Mouse (Mus musculus) liver, embryonic 15.5 days (tissue): ENCODE data around the gene Fam240a. TPM values are rescaled to one million over a fixed set of nuclear protein-coding genes. Genes with fewer than 3 reads are reported as not detected.

Source experiments
- ATAC-seq: fragments of 200-750 bp; cut with Nextera tagmentation; 2 replicates; pipeline ENCODE4 v1.8.0; 2017; ENCODE audit warnings: moderate number of reproducible peaks, mild to moderate bottlenecking, moderate library complexity; ENCODE audit not compliant: insufficient read depth
- H3K27ac ChIP-seq: fragments of 300-500 bp; sonication (generic); replicated peaks from 2 replicates; pipeline ENCODE4 v1.5.1; 2015; ENCODE audit warnings: mild to moderate bottlenecking, inconsistent platforms
- H3K27me3 ChIP-seq: fragments of 300-500 bp; sonication (generic); 2 replicates; pipeline ENCODE4 v1.6.1; 2015; ENCODE audit warnings: mild to moderate bottlenecking, inconsistent platforms
- H3K36me3 ChIP-seq: fragments of 300-500 bp; sonication (generic); replicated peaks from 2 replicates; pipeline ENCODE4 v1.6.1; 2015; ENCODE audit warnings: moderate library complexity, mild to moderate bottlenecking, inconsistent platforms
- H3K4me1 ChIP-seq: fragments of 300-500 bp; sonication (generic); replicated peaks from 2 replicates; pipeline ENCODE4 v1.6.1; 2015; ENCODE audit warnings: inconsistent platforms
- H3K4me2 ChIP-seq: fragments of 300-500 bp; sonication (generic); 2 replicates; pipeline ENCODE4 v1.6.1; 2015; ENCODE audit warnings: moderate library complexity, mild to moderate bottlenecking, inconsistent platforms
- H3K4me3 ChIP-seq: fragments of 300-500 bp; sonication (generic); replicated peaks from 2 replicates; pipeline ENCODE4 v1.5.1; 2015; ENCODE audit warnings: mild to moderate bottlenecking, inconsistent platforms
- H3K9ac ChIP-seq: fragments of 300-500 bp; sonication (generic); 2 replicates; pipeline ENCODE4 v1.6.1; 2015; ENCODE audit warnings: moderate library complexity, mild to moderate bottlenecking, inconsistent platforms
- H3K9me3 ChIP-seq: fragments of 300-500 bp; sonication (generic); replicated peaks from 2 replicates; pipeline ENCODE4 v1.6.1; 2016; ENCODE audit warnings: inconsistent platforms
- WGBS: fragments of 180-500 bp; shearing (Covaris S2); methylation state at CpG from one replicate; pipeline ENCODE4 v1.1.7; 2015; ENCODE audit warnings: mixed read lengths; ENCODE audit not compliant: insufficient replicate concordance; 5-methylcytosine and 5-hydroxymethylcytosine counted together
- microRNA-seq: library from miRNA; unstranded; fragments of <30 nt; microRNA quantifications from one replicate; pipeline ENCODE4, GENCODE M21; 2016
- polyA plus RNA-seq: library from polyadenylated mRNA; unstranded; fragments of >200 nt; fragmentation: Nextera tagmentation; extraction: Ambion mirVana; gene quantifications from 2 replicates; pipeline ENCODE4 v1.2.1, GENCODE M21; 2015

Gene Fam240a
- polyA plus RNA-seq, 1 experiment from 2014 or later = not detected

- Histone ChIP-seq H3K27ac (peak overlapping the region; percentile 55), H3K36me3 (no peaks in the 10 kb centered on the region), H3K4me3 (no peak overlapping the region), H3K4me1 (peaks cover 28% of the 10 kb centered on the region), H3K27me3 (peaks cover 54% of the 10 kb centered on the region), H3K9me3 (no peaks in the 10 kb centered on the region), H3K4me2 (no peak overlapping the region), H3K9ac (no peak overlapping the region)
- WGBS = 39% methylated on average over 6 of the region's 6 CpGs
- peak; percentile 58 for ATAC-seq
These were observed 41.4 kb downstream of the Fam240a start for GRCm38 (mm10) chr9:110875288-110875695.

DNA sequence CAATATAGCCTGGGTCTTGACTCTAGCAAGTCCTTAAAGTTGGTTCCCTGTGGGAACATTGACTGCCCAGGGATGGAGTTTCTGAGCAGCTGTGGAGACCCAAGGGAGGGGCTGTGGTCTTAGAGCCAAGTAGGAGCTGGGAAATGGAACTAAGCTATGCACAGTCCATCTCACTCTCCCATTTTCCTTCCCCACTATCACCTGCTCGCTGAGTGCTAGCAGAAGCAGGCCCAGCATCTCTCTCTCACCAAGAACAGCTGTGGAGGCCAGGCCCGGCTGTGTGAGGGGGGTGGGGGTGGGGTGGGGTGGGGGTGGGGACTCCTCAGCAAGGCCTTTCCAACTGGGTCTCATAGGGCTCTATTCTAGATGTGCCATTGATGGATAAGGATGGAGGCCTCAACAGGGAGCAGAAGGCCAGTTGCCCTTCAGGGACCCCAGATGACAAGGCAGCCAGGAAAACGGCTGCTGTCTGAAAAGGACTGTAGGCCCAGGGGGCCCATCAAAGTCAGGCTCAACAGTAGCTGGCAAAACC is 41.9 kb downstream of the Fam240a start:
- Histone ChIP-seq H3K27ac (peak overlapping the region; percentile 29; the same call in 1 of the 2 replicates), H3K4me1 (peaks cover 28% of the 10 kb centered on the region), H3K4me3 (no peak overlapping the region), H3K9ac (no peak overlapping the region), H3K9me3 (no peaks in the 10 kb centered on the region), H3K4me2 (no peak overlapping the region), H3K27me3 (peaks cover 48% of the 10 kb centered on the region), H3K36me3 (no peaks in the 10 kb centered on the region)
- WGBS = 38% methylated on average over 3 of the region's 3 CpGs
- no peak for ATAC-seq

DNA sequence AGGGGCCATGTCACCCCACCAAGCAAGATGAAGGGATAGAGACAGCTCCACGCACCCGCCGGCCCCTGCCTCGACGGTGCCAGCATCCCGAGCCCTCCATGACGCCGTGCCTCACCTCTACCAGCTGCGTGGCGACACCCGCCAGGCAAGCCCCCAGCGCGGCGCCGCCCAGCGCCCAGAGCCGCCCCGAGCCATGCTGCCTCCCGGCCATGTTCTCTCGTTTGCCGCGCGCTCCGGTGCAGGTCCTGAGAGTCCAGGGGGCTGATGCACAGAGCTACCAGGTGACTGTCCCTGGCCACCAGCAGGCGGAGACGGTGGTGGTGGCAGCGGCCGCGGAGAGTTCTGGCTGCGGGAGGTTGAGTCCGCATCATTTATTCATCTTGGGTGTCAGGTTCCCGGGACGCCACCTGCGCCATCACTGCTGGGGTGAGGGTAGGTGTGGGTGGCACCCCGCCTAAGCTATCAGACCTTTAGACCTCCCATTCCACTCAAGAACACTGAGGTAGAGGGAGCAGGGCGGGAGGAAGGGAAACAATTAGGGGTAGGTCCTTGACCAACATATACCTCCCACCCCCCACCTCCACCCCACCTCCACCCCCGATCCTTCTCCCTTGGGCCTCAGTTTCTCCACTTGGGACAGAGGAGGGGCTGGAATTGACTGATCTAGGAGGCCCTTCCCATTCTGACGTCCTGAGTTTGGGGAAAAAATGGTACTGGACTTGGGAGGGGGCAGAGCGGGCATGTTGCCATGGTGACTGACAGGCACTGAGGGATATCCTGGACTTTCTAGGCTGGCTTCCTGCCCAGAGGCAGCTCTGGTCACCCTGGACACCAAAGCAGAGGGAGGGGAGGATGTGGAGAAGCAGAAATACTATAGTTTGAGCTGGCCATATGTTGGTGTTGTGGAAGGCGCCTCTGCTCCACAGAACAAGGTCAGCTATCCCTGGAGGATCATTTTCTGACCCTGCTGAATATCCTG is 42.7 kb downstream of the Fam240a start:
- Histone ChIP-seq H3K27me3 (peaks cover 41% of the 10 kb centered on the region), H3K9ac (no peak overlapping the region), H3K4me1 (peaks cover 28% of the 10 kb centered on the region), H3K36me3 (no peaks in the 10 kb centered on the region), H3K9me3 (no peaks in the 10 kb centered on the region), H3K4me2 (peak overlapping the region; percentile 35), H3K27ac (no peak overlapping the region), H3K4me3 (no peak overlapping the region)
- 15% methylated on average over 40 of the region's 40 CpGs for WGBS
- ATAC-seq = no peak

GRCm38 (mm10) chr9:110871030-110871429 is 45.6 kb downstream of the Fam240a start:
- WGBS = 8% methylated on average over 7 of the region's 7 CpGs
- ATAC-seq = no peak

More at GRCm38 (mm10) chr9:110871030-110871429, 45.6 kb downstream of the Fam240a start:
- Histone ChIP-seq H3K4me1 (peaks cover 16% of the 10 kb centered on the region; the same call in 1 of the 2 replicates), H3K9ac (no peak overlapping the region), H3K27me3 (peaks cover 29% of the 10 kb centered on the region), H3K4me3 (no peak overlapping the region), H3K36me3 (no peaks in the 10 kb centered on the region), H3K27ac (no peak overlapping the region), H3K4me2 (no peak overlapping the region), H3K9me3 (no peaks in the 10 kb centered on the region)

Small RNA genes lying within 50 kb of the gene (microRNA-seq; reads per million reads assigned to microRNA genes)
- not detected for gene Gm24269

Other genes starting within 250 kb of the Fam240a start
- gene Myl3, start 175.0 kb downstream of the Fam240a start, polyA plus RNA-seq = 2.8 and 3.0 TPM in 2 replicates
- 3.0 and 3.6 TPM in 2 replicates for gene Pth1r, start 169.7 kb downstream of the Fam240a start, polyA plus RNA-seq
- not detected in 2 replicates for gene Prss42, start 118.7 kb downstream of the Fam240a start, polyA plus RNA-seq
- not detected in 2 replicates for gene Prss44, start 102.9 kb downstream of the Fam240a start, polyA plus RNA-seq
- gene Prss43, start 90.2 kb downstream of the Fam240a start, polyA plus RNA-seq = not detected in 2 replicates
- not detected in 2 replicates for gene Prss45, start 82.3 kb downstream of the Fam240a start, polyA plus RNA-seq
- not detected in 2 replicates for gene Prss46, start 72.4 kb downstream of the Fam240a start, polyA plus RNA-seq
- gene Prss50, start 58.9 kb downstream of the Fam240a start, polyA plus RNA-seq = 13.9 and 14.5 TPM in 2 replicates
- gene Als2cl, start 37.0 kb downstream of the Fam240a start, polyA plus RNA-seq = 1.7 and 2.6 TPM in 2 replicates
- 1.8 and 2.5 TPM in 2 replicates for gene Tmie, start 36.7 kb downstream of the Fam240a start, polyA plus RNA-seq
- gene Tdgf1, start 29.3 kb upstream of the Fam240a start, polyA plus RNA-seq = not detected in 2 replicates
- gene Lrrc2, start 34.7 kb upstream of the Fam240a start, polyA plus RNA-seq = 0.07 and 0.25 TPM in 2 replicates
- gene Rtp3, start 73.7 kb upstream of the Fam240a start, polyA plus RNA-seq = 13.2 and 13.6 TPM in 2 replicates
- gene Ltf, start 102.4 kb upstream of the Fam240a start, polyA plus RNA-seq = 139 and 168 TPM in 2 replicates
- 15.1 and 15.7 TPM in 2 replicates for gene Ccrl2, start 140.7 kb upstream of the Fam240a start, polyA plus RNA-seq
- gene Lrrfip2, start 200.7 kb upstream of the Fam240a start, polyA plus RNA-seq = 17.7 and 17.9 TPM in 2 replicates